Comparison of ENCODE assay signal across 10 mouse cellular contexts in genomic region chr17:36110641-36111509, GRCm38 (mm10). TPM values are rescaled to one million over a fixed set of nuclear protein-coding genes. Genes with fewer than 3 reads are reported as not detected.
A peak's percentile ranks its signal among the peaks of the same experiment; 100 is the strongest.
DNase-seq lines count a peak whose midpoint lies in the region; ATAC-seq and TF ChIP-seq lines count a peak whose summit lies in the region.
"Not testable (repeated sequence)": the region's sequence is repeated elsewhere in the genome, so short reads cannot be mapped to it uniquely, and the experiment has no call there.
"Had no signal": no experiment of that assay in that cellular context is flagged by ENCODE, and none has a peak within 500 bp of the region (broad histone marks: within the 10 kb centered on the region; RNA-seq: fewer than 3 reads in every experiment).

No protein-coding gene starts in this region.

- H3K9ac ChIP-seq in embryonic facial prominence, embryonic 14.5 days (ENCODE audit: low read depth, low read length): peak overlapping the region; percentile 48
- H3K9ac ChIP-seq in heart, embryonic 11.5 days (ENCODE audit: low read depth, low read length): not testable (repeated sequence)
- H3K9ac ChIP-seq in intestine, embryonic 16.5 days (ENCODE audit: low read depth, low read length): 0 out of 2 replicates have a peak overlapping the region, but pooled peaks have one; percentile 40
- 0 out of 2 replicates have a peak overlapping the region, but pooled peaks have one; percentile 12 for H3K9ac ChIP-seq in limb, embryonic 14.5 days (ENCODE audit: low read depth, low read length, severe bottlenecking)

- H3K9me3 ChIP-seq in embryonic facial prominence, embryonic 14.5 days (ENCODE audit: control insufficient read depth, low read length); heart, embryonic 11.5 days (replicated peaks; ENCODE audit: control insufficient read depth, low read length); intestine, embryonic 16.5 days (ENCODE audit: control insufficient read depth, low read length); limb, embryonic 14.5 days (ENCODE audit: control insufficient read depth, low read length): not testable (repeated sequence)

- not testable (repeated sequence) for H3K27ac ChIP-seq in embryonic facial prominence, embryonic 14.5 days (replicated peaks; ENCODE audit: low read depth, low read length); heart, embryonic 11.5 days (ENCODE audit: low read depth, low read length); intestine, embryonic 16.5 days (ENCODE audit: low read length); limb, embryonic 14.5 days (replicated peaks; ENCODE audit: low read depth, low read length); olfactory bulb, adult 2 months (ENCODE audit: insufficient read depth, low read depth, low read length)

- TF ChIP-seq POLR2A in limb, embryonic 14.5 days (IDR thresholded peaks at IDR 0.05; ENCODE audit: borderline replicate concordance, extremely low read depth, insufficient read depth, insufficient read length); olfactory bulb, adult 2 months (IDR thresholded peaks at IDR 0.05; ENCODE audit: insufficient read depth, low read depth, low read length): not testable (repeated sequence)

- H3K4me1 ChIP-seq in embryonic facial prominence, embryonic 14.5 days (ENCODE audit: control insufficient read depth, insufficient read depth, low read length); heart, embryonic 11.5 days (ENCODE audit: control insufficient read depth, insufficient read depth, low read length); intestine, embryonic 16.5 days (ENCODE audit: control insufficient read depth, insufficient read depth, low read length); limb, embryonic 14.5 days (ENCODE audit: control insufficient read depth, insufficient read depth, low read length); olfactory bulb, adult 2 months (ENCODE audit: control insufficient read depth, insufficient read depth, low read length): not testable (repeated sequence)

- peaks cover 18% of the 10 kb centered on the region for H3K27me3 ChIP-seq in embryonic facial prominence, embryonic 14.5 days (replicated peaks; ENCODE audit: control insufficient read depth, insufficient read depth, low read length)
- H3K27me3 ChIP-seq in heart, embryonic 11.5 days (ENCODE audit: control insufficient read depth, insufficient read depth, low read length): peaks cover 29% of the 10 kb centered on the region
- peaks cover 13% of the 10 kb centered on the region; the same call in 1 of the 2 replicates for H3K27me3 ChIP-seq in intestine, embryonic 16.5 days (replicated peaks; ENCODE audit: control insufficient read depth, insufficient read depth, low read length)
- peaks cover 13% of the 10 kb centered on the region for H3K27me3 ChIP-seq in limb, embryonic 14.5 days (ENCODE audit: control insufficient read depth, insufficient read depth, low read length)

- H3K4me2 ChIP-seq in embryonic facial prominence, embryonic 14.5 days (ENCODE audit: low read depth, low read length): peak overlapping the region; percentile 79
- H3K4me2 ChIP-seq in heart, embryonic 11.5 days: peak overlapping the region; percentile 58
- H3K4me2 ChIP-seq in intestine, embryonic 16.5 days (ENCODE audit: low read depth, low read length): peak overlapping the region; percentile 91
- H3K4me2 ChIP-seq in limb, embryonic 14.5 days (replicated peaks; ENCODE audit: low read depth, low read length, severe bottlenecking): peak overlapping the region; percentile 60

- WGBS in embryonic facial prominence, embryonic 14.5 days: under 1% methylated on average over 53 of the region's 57 CpGs
- 1% methylated on average over 57 of the region's 57 CpGs for WGBS in heart, embryonic 11.5 days (ENCODE audit: insufficient replicate concordance)
- under 1% methylated on average over 57 of the region's 57 CpGs for WGBS in intestine, embryonic 16.5 days
- under 1% methylated on average over 54 of the region's 57 CpGs for WGBS in limb, embryonic 14.5 days
- WGBS in olfactory bulb, adult 2 months: 2% methylated on average over 57 of the region's 57 CpGs

- ATAC-seq in embryonic facial prominence, embryonic 14.5 days (ENCODE audit: low read depth): peak; percentile 79
- not testable (repeated sequence) for ATAC-seq in heart, embryonic 11.5 days (replicated peaks; ENCODE audit: insufficient number of reproducible peaks, low FRiP score, low TSS enrichment)
- peak; percentile 74 for ATAC-seq in intestine, embryonic 16.5 days
- ATAC-seq in limb, embryonic 14.5 days (ENCODE audit: low FRiP score, low read depth): peak; percentile 34; the same call in 1 of the 2 replicates
- peak; percentile 85 for ATAC-seq in megakaryocyte progenitor cell, adult 5-6 weeks (replicated peaks; ENCODE audit: poor library complexity)

- H3K36me3 ChIP-seq in embryonic facial prominence, embryonic 14.5 days (ENCODE audit: control insufficient read depth, insufficient read depth, low read length); heart, embryonic 11.5 days (ENCODE audit: control insufficient read depth, insufficient read depth, low read length); intestine, embryonic 16.5 days (ENCODE audit: control insufficient read depth, insufficient read depth, low read length); limb, embryonic 14.5 days (ENCODE audit: control insufficient read depth, insufficient read depth, low read length): not testable (repeated sequence)

- TF ChIP-seq CTCF in olfactory bulb, adult 2 months (IDR thresholded peaks at IDR 0.05; ENCODE audit: insufficient read depth, low read depth, low read length): 0 out of 2 replicates have a peak, but pooled peaks have one; percentile 32

- peak overlapping the region; percentile 41 for H3K4me3 ChIP-seq in embryonic facial prominence, embryonic 14.5 days (ENCODE audit: low read depth, low read length)
- H3K4me3 ChIP-seq in heart, embryonic 11.5 days (ENCODE audit: low read depth, low read length): peak overlapping the region; percentile 32
- peak overlapping the region; percentile 48 for H3K4me3 ChIP-seq in intestine, embryonic 16.5 days (ENCODE audit: low read length)
- peak overlapping the region; percentile 34 for H3K4me3 ChIP-seq in limb, embryonic 14.5 days (replicated peaks; ENCODE audit: low read length)
- peak overlapping the region; percentile 45 for H3K4me3 ChIP-seq in olfactory bulb, adult 2 months (ENCODE audit: insufficient read depth, low read depth, low read length)

- peak; percentile 32 to 75 for DNase-seq in adrenal gland, adult (ENCODE audit: inconsistent age in 2 of 2, low spot score in 1 of 2)
- not testable (repeated sequence) for DNase-seq in embryonic facial prominence, embryonic 14.5 days (ENCODE audit: low spot score); limb, embryonic 14.5 days (ENCODE audit: low spot score)
- peak; percentile 67 for DNase-seq in thymus, postnatal 4 days

RNA-seq across cellular contexts. Expression of gene Gm19684, which starts 10.6 kb away (rescaled TPM):
- polyA plus RNA-seq in embryonic facial prominence, embryonic 14.5 days (2014; fragmentation: Nextera tagmentation; extraction: Ambion mirVana): not detected in 2 replicates
- polyA plus RNA-seq in heart, embryonic 11.5 days (2014; fragmentation: Nextera tagmentation; extraction: Ambion mirVana): not detected in 2 replicates
- 0.29 and 0.36 TPM in 2 replicates for polyA plus RNA-seq in intestine, embryonic 16.5 days (2015; fragmentation: Nextera tagmentation; extraction: Ambion mirVana)
- polyA plus RNA-seq in limb, embryonic 14.5 days (2012; rRNA removed): not detected in 2 replicates
- not detected in 2 replicates for polyA plus RNA-seq in limb, embryonic 14.5 days (2014; fragmentation: Nextera tagmentation; extraction: Ambion mirVana)
- total RNA-seq in megakaryocyte progenitor cell, adult 5-6 weeks (2015): 0.35 and 0.71 TPM in 2 replicates
- not detected in 2 replicates for total RNA-seq in megakaryocyte progenitor cell, adult 5-6 weeks (2017)
- polyA plus RNA-seq in olfactory bulb, adult 2 months (2012; ENCODE audit: insufficient read depth, insufficient read length, low replicate concordance, missing spikeins): not detected in 2 replicates
- total RNA-seq: left cerebral cortex, postnatal 25 days had no signal

RNA-seq across cellular contexts. Expression of gene Gm7030, which starts 18.4 kb away (rescaled TPM):
- not detected in 2 replicates for polyA plus RNA-seq in embryonic facial prominence, embryonic 14.5 days (2014; fragmentation: Nextera tagmentation; extraction: Ambion mirVana)
- polyA plus RNA-seq in heart, embryonic 11.5 days (2014; fragmentation: Nextera tagmentation; extraction: Ambion mirVana): not detected in 2 replicates
- 1.4 and 2.1 TPM in 2 replicates for polyA plus RNA-seq in intestine, embryonic 16.5 days (2015; fragmentation: Nextera tagmentation; extraction: Ambion mirVana)
- polyA plus RNA-seq in limb, embryonic 14.5 days (2012; rRNA removed): not detected in 2 replicates
- not detected in 2 replicates for polyA plus RNA-seq in limb, embryonic 14.5 days (2014; fragmentation: Nextera tagmentation; extraction: Ambion mirVana)
- not detected in 2 replicates for total RNA-seq in megakaryocyte progenitor cell, adult 5-6 weeks (2015)
- total RNA-seq in megakaryocyte progenitor cell, adult 5-6 weeks (2017): not detected in 2 replicates
- polyA plus RNA-seq in olfactory bulb, adult 2 months (2012; ENCODE audit: insufficient read depth, insufficient read length, low replicate concordance, missing spikeins): not detected in 2 replicates
- total RNA-seq: heart, postnatal 36 days; left cerebral cortex, postnatal 25 days had no signal

RNA-seq across cellular contexts. Expression of gene Gm11127, which starts 52.7 kb away (rescaled TPM):
- polyA plus RNA-seq in embryonic facial prominence, embryonic 14.5 days (2014; fragmentation: Nextera tagmentation; extraction: Ambion mirVana): not detected in 2 replicates
- polyA plus RNA-seq in heart, embryonic 11.5 days (2014; fragmentation: Nextera tagmentation; extraction: Ambion mirVana): not detected in 2 replicates
- 7.2 and 11.9 TPM in 2 replicates for polyA plus RNA-seq in intestine, embryonic 16.5 days (2015; fragmentation: Nextera tagmentation; extraction: Ambion mirVana)
- polyA plus RNA-seq in limb, embryonic 14.5 days (2012; rRNA removed): 0.12 and 0.21 TPM in 2 replicates
- not detected in 2 replicates for polyA plus RNA-seq in limb, embryonic 14.5 days (2014; fragmentation: Nextera tagmentation; extraction: Ambion mirVana)
- total RNA-seq in megakaryocyte progenitor cell, adult 5-6 weeks (2015): not detected in 2 replicates
- not detected in 2 replicates for total RNA-seq in megakaryocyte progenitor cell, adult 5-6 weeks (2017)
- not detected in 2 replicates for polyA plus RNA-seq in olfactory bulb, adult 2 months (2012; ENCODE audit: insufficient read depth, insufficient read length, low replicate concordance, missing spikeins)

RNA-seq across cellular contexts. Expression of gene Gm8909, which starts 57.5 kb away (rescaled TPM):
- polyA plus RNA-seq in embryonic facial prominence, embryonic 14.5 days (2014; fragmentation: Nextera tagmentation; extraction: Ambion mirVana): not detected in 2 replicates
- not detected in 2 replicates for polyA plus RNA-seq in heart, embryonic 11.5 days (2014; fragmentation: Nextera tagmentation; extraction: Ambion mirVana)
- 1.9 and 3.5 TPM in 2 replicates for polyA plus RNA-seq in intestine, embryonic 16.5 days (2015; fragmentation: Nextera tagmentation; extraction: Ambion mirVana)
- polyA plus RNA-seq in limb, embryonic 14.5 days (2012; rRNA removed): 0.05 TPM in 1 of 2 replicates, not detected in the other
- polyA plus RNA-seq in limb, embryonic 14.5 days (2014; fragmentation: Nextera tagmentation; extraction: Ambion mirVana): not detected in 2 replicates
- total RNA-seq in megakaryocyte progenitor cell, adult 5-6 weeks (2015): not detected in 2 replicates
- not detected in 2 replicates for total RNA-seq in megakaryocyte progenitor cell, adult 5-6 weeks (2017)
- polyA plus RNA-seq in olfactory bulb, adult 2 months (2012; ENCODE audit: insufficient read depth, insufficient read length, low replicate concordance, missing spikeins): not detected in 2 replicates
- total RNA-seq: heart, postnatal 36 days; left cerebral cortex, postnatal 25 days had no signal
